Mouse (Mus musculus) stomach, postnatal 0 days (tissue): ENCODE data around the gene Alkbh1. TPM values are rescaled to one million over a fixed set of nuclear protein-coding genes. Genes with fewer than 3 reads are reported as not detected.
A peak's percentile ranks its signal among the peaks of the same experiment; 100 is the strongest.

Source experiments
- ATAC-seq: fragments of 200-750 bp; cut with Nextera tagmentation; 2 replicates; pipeline ENCODE4 v1.8.0; 2017; ENCODE audit not compliant: low FRiP score, low TSS enrichment
- DNase-seq: peaks from one replicate; pipeline ENCODE4 v3.0.0-alpha.2; 2016; ENCODE audit warnings: low spot score
- H3K27ac ChIP-seq: fragments of 300-500 bp; sonication (generic); replicated peaks from 2 replicates; pipeline ENCODE4 v1.5.1; 2014; ENCODE audit warnings: mild to moderate bottlenecking, control low read depth
- H3K27me3 ChIP-seq: fragments of 300-500 bp; sonication (generic); 2 replicates; pipeline ENCODE4 v1.6.1; 2014; ENCODE audit warnings: low read length; ENCODE audit not compliant: control insufficient read depth, insufficient read depth
- H3K36me3 ChIP-seq: fragments of 300-500 bp; sonication (generic); 2 replicates; pipeline ENCODE4 v1.6.1; 2014; ENCODE audit warnings: low read length, mixed read lengths; ENCODE audit not compliant: control insufficient read depth, insufficient read depth
- H3K4me1 ChIP-seq: fragments of 300-500 bp; sonication (generic); replicated peaks from 2 replicates; pipeline ENCODE4 v1.6.1; 2014; ENCODE audit warnings: antibody characterized with exemption; ENCODE audit not compliant: control insufficient read depth, insufficient read depth
- H3K4me2 ChIP-seq: fragments of 300-500 bp; sonication (generic); replicated peaks from 2 replicates; pipeline ENCODE4 v1.6.1; 2014; ENCODE audit warnings: low read depth, mild to moderate bottlenecking, control low read depth, moderate library complexity
- H3K4me3 ChIP-seq: fragments of 300-500 bp; sonication (generic); 2 replicates; pipeline ENCODE4 v1.5.1; 2014; ENCODE audit warnings: low read depth, low read length, control low read depth
- H3K9ac ChIP-seq: fragments of 300-500 bp; sonication (generic); 2 replicates; pipeline ENCODE4 v1.6.1; 2014; ENCODE audit warnings: mild to moderate bottlenecking, low read length, control low read depth, mixed read lengths
- H3K9me3 ChIP-seq: fragments of 300-500 bp; sonication (generic); 2 replicates; pipeline ENCODE4 v1.6.1; 2016; ENCODE audit warnings: low read length; ENCODE audit not compliant: control insufficient read depth
- CTCF ChIP-seq: IDR thresholded peaks from 2 replicates; pipeline ENCODE4 v1.5.1; 2016; ENCODE audit warnings: antibody characterized with exemption, low read depth, mild to moderate bottlenecking, moderate library complexity
- EP300 ChIP-seq: optimal IDR thresholded peaks from 2 replicates; pipeline ENCODE3; 2016; ENCODE audit warnings: antibody characterized with exemption
- WGBS: fragments of 180-500 bp; shearing (Covaris S2); extraction: QIAGEN DNeasy Blood & Tissue Kit; methylation state at CpG from one replicate; pipeline ENCODE4 v1.1.7; 2014; 5-methylcytosine and 5-hydroxymethylcytosine counted together
- polyA plus RNA-seq: library from polyadenylated mRNA; unstranded; fragments of >200 nt; fragmentation: Nextera tagmentation; extraction: Ambion mirVana; gene quantifications from 2 replicates; pipeline ENCODE4 v1.2.1, GENCODE M21; 2015

Gene Alkbh1
- polyA plus RNA-seq, 1 experiment from 2014 or later, result 21.8 TPM

- H3K27me3 ChIP-seq, result no peaks in the 10 kb centered on the region
- H3K4me3 ChIP-seq, result peak overlapping the region; percentile 99
- H3K9me3 ChIP-seq, result no peaks in the 10 kb centered on the region
- H3K4me2 ChIP-seq, result peak overlapping the region; percentile 62
- TF ChIP-seq EP300, result no peak
- no peak for TF ChIP-seq CTCF
- peak; percentile 23 for DNase-seq
- peak overlapping the region; percentile 96 for H3K9ac ChIP-seq
- 0 out of 2 replicates have a peak, but pooled peaks cover 3% of the 10 kb centered on the region for H3K4me1 ChIP-seq
- WGBS, result 14% methylated on average over 12 of the region's 12 CpGs
- 0 out of 2 replicates have a peak, but pooled peaks cover 4% of the 10 kb centered on the region for H3K36me3 ChIP-seq
- peak; percentile 31; the same call in 1 of the 2 replicates for ATAC-seq
- H3K27ac ChIP-seq, result peak overlapping the region; percentile 87
These were observed 1.4 kb downstream of the Alkbh1 start for GRCm38 (mm10) chr12:87442177-87443114.

DNA sequence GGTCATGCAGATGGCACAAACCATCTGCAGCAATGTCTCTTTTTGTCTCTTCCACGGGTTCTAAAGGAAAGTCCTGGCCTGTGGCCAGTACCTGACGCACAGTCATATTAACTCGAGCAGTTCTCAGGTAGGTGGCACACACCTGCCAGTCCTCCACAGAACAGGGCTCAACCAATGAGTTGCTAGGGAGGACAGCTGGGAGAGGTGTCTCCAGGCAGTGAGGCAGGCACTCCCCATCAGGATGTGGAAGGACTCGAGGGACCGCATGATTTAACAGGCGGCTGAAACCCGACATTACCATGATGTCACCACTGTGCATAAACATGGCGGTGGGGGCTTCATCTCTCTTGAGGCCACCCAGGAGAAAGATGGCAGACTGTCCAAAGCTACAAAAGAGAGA, 14.9 kb downstream of the Alkbh1 start:
- H3K27ac ChIP-seq, result no peak overlapping the region
- ATAC-seq, result no peak
- H3K27me3 ChIP-seq, result no peaks in the 10 kb centered on the region
- H3K4me1 ChIP-seq, result no peaks in the 10 kb centered on the region
- 77% methylated on average over 8 of the region's 8 CpGs for WGBS
- no peaks in the 10 kb centered on the region for H3K9me3 ChIP-seq
- no peak for DNase-seq
- peaks cover 32% of the 10 kb centered on the region for H3K36me3 ChIP-seq
- no peak for TF ChIP-seq CTCF
- TF ChIP-seq EP300, result no peak
- H3K9ac ChIP-seq, result no peak overlapping the region
- no peak overlapping the region for H3K4me3 ChIP-seq
- no peak overlapping the region for H3K4me2 ChIP-seq

DNA sequence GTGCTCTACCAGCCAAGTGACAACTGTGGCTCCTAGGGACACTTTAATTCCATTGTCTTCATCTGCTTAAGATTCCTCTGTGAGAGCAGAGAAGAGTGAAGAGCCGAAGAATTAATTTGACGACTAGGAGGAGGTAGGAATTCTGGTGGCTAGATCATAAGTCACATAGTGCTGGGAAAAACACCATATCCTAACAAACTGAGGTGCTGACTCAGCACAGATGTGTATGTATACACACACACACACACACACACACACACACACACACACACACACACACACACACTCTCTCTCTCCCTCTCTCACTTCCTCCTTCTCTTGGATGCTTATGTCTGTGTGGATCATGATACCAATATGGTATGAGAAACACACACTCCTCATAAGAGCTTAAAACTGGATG, 15.5 kb downstream of the Alkbh1 start:
- DNase-seq, result no peak
- H3K4me3 ChIP-seq, result no peak overlapping the region
- WGBS, result 86% methylated on average over 2 of the region's 2 CpGs
- no peaks in the 10 kb centered on the region for H3K27me3 ChIP-seq
- H3K27ac ChIP-seq, result no peak overlapping the region
- H3K4me1 ChIP-seq, result no peaks in the 10 kb centered on the region
- H3K9me3 ChIP-seq, result no peaks in the 10 kb centered on the region
- ATAC-seq, result no peak
- H3K4me2 ChIP-seq, result no peak overlapping the region
- no peak overlapping the region for H3K9ac ChIP-seq
- H3K36me3 ChIP-seq, result peaks cover 29% of the 10 kb centered on the region
- TF ChIP-seq EP300, result no peak
- TF ChIP-seq CTCF, result no peak

DNA sequence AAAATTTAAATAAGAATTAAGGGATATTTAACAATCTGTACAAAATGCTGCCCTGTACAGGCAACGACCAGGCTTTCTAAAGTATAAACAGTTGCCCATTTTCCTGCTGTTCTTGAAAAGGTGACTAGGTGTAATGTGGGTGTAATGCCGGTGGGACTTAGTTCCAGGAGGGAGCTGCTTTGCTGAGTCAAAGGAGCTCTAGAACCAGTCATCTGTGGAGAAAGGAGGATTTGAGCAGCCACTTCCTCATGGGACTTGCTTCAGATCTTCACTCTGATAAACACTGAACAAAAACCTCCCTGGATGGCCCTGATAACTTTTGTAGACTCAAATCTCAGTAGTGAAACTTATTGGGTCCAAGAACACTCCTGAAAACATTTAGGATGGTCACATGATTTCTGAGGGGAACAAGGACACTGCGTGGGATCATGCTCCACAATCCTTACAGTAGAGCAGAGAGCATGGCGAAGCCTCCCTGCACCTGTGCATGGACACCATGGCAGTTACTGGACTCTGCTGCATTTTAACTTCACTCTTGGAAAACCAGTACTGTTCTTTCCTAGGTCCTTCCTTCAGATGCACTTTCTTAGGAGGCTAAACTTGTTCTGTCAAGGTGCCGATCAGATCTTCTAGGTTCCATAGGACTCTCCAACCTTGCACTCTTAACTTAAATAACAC, 17.3 kb downstream of the Alkbh1 start:
- no peaks in the 10 kb centered on the region for H3K4me1 ChIP-seq
- no peak overlapping the region for H3K27ac ChIP-seq
- no peak overlapping the region for H3K4me3 ChIP-seq
- TF ChIP-seq CTCF (no peak), EP300 (no peak)
- no peak for DNase-seq
- WGBS, result 92% methylated on average over 5 of the region's 5 CpGs
- H3K9me3 ChIP-seq, result no peaks in the 10 kb centered on the region
- H3K27me3 ChIP-seq, result no peaks in the 10 kb centered on the region
- H3K36me3 ChIP-seq, result peaks cover 24% of the 10 kb centered on the region
- no peak overlapping the region for H3K9ac ChIP-seq
- ATAC-seq, result no peak
- no peak overlapping the region for H3K4me2 ChIP-seq

GRCm38 (mm10) chr12:87424516-87424915, 19.3 kb downstream of the Alkbh1 start:
- no peaks in the 10 kb centered on the region for H3K9me3 ChIP-seq
- no peaks in the 10 kb centered on the region for H3K27me3 ChIP-seq
- WGBS, result 43% methylated on average over 3 of the region's 3 CpGs
- no peak overlapping the region for H3K27ac ChIP-seq
- no peak for TF ChIP-seq CTCF
- no peak for TF ChIP-seq EP300
- ATAC-seq, result no peak
- no peak overlapping the region for H3K4me2 ChIP-seq
- H3K4me3 ChIP-seq, result no peak overlapping the region
- H3K9ac ChIP-seq, result no peak overlapping the region
- no peaks in the 10 kb centered on the region for H3K4me1 ChIP-seq
- peaks cover 11% of the 10 kb centered on the region for H3K36me3 ChIP-seq
- DNase-seq, result no peak
